Mouse (Mus musculus) thymus, postnatal 25 days (tissue): ENCODE results near the gene Gm36176.

Experiments
- DNase-seq: peaks from one replicate; pipeline ENCODE4 v3.0.0; 2022

Gene Gm36176

GRCm38 (mm10) chr10:77882553-77882952 lies 36.0 kb downstream of the Gm36176 start:
- no peak for DNase-seq

DNA sequence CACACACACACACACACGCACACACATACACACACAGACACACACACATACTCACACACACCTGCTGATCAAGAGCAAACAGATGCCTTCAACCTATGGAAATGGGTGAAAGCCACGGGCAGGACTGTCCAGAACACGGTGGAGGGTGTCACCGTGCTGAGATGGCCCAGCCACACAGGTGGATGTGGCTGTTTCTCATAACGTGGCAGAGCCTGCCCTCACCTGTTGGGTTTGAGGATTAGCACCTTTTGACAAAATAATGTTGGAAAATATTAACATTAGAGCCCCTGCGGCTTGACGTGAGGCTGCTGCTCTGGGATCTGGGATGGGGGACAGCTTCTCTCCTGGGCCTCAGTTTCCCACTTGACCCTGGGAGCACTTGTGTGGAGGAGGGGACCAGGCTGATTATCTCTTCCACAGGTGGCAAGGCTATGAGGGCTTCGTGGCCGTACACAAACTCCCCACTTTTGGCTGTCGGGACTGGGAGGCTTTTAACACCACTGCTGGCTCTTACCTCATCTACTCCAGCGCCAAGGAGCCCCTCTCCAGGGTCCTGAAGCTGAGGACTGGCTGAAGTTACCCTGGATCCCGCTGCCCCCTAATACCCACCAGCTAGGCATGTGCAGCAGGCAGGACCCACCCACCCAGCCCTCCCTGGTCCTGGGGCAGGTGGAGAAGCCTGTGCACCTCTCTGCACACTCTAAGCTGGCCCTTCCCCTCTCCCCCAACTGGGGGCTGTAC lies 39.6 kb downstream of the Gm36176 start:
- DNase-seq: no peak

DNA sequence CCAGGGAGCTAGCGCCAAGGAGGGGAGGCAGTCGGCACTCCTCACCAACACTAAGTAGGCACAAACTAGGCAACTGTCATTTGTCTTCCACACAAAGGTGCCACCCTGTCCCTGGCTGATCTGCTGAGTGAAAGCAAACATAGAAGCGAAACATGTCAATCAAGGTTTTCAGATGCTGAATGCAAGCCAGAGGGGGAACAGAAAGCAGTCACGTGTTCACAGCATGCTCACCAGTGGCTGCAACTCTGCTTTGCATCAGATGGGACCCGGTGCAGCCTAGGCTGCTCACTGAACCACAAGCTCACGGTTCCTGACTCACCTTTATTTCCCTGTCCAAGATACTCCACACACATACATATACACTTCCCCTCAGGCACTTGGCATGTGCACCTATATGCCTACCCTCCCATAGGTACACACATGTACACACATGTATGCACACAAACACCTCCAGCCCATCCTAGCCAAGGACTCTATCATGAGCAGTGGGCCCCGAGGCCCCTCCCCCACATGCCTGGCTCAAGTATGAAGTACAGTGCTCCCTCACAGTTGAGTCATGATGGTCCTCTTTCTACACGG lies 44.5 kb downstream of the Gm36176 start:
- DNase-seq: no peak

DNA sequence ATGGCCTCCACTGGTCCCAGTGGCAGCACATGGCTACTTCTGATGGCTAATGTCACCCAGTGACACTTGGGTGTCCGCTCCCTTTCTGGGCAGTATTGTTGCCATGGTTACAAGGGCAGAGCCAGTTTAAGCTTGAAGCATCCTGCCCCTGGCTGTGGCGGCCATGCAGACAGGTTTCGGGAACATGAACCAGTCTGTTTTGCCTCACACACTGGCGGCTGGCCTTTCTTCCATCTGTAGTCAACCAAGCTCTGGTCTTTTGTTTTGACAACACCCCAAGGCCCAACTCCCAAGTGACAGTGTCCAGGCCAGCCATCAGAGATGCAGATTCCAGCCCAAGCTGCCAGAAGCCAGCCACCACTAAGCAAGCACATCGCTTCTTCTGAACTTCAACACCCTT lies 49.0 kb downstream of the Gm36176 start:
- DNase-seq: no peak
